Mouse (Mus musculus) ES-E14 (cell line): ENCODE measurements around the gene Egr2.

Source experiments
- CHD2 ChIP-seq: IDR thresholded peaks from 2 replicates; pipeline ENCODE4 v1.6.1; 2014; ENCODE audit warnings: mild to moderate bottlenecking, low read depth, low read length, inconsistent platforms
- HCFC1 ChIP-seq: IDR thresholded peaks from 2 replicates; pipeline ENCODE4 v1.6.1; 2012; ENCODE audit warnings: low read length, inconsistent platforms, borderline replicate concordance; ENCODE audit not compliant: insufficient read depth
- MAFK ChIP-seq: IDR thresholded peaks from 2 replicates; pipeline ENCODE4 v1.6.1; 2014; ENCODE audit warnings: mild to moderate bottlenecking, low read depth, low read length, inconsistent platforms; ENCODE audit not compliant: insufficient read depth
- ZC3H11A ChIP-seq: IDR thresholded peaks from 2 replicates; pipeline ENCODE4 v1.6.1; 2012; ENCODE audit warnings: low read depth, mild to moderate bottlenecking, inconsistent platforms, low read length, borderline replicate concordance
- ZNF384 ChIP-seq: IDR thresholded peaks from 2 replicates; pipeline ENCODE4 v1.6.1; 2012; ENCODE audit warnings: low read depth, low read length, inconsistent platforms

- no peak for TF ChIP-seq MAFK
- TF ChIP-seq CHD2 = no peak
- TF ChIP-seq ZC3H11A = no peak
- no peak for TF ChIP-seq HCFC1
- TF ChIP-seq ZNF384 = no peak
Observed at GRCm38 (mm10) chr10:67579830-67580229, 44.6 kb downstream of the Egr2 start.
